Mouse (Mus musculus): ENCODE measurements around the gene Mprip. TPM values are rescaled to one million over a fixed set of nuclear protein-coding genes. Genes with fewer than 3 reads are reported as not detected.

Gene Mprip
- polyA plus RNA-seq, 1 experiment from 2014 or later: 52.3 TPM

GRCm38 (mm10) chr11:59817916-59818315 is 156.8 kb downstream of the Mprip start:
- WGBS: 94% methylated on average over 3 of the region's 3 CpGs
- H3K27ac ChIP-seq: no peak overlapping the region
- no peaks in the 10 kb centered on the region for H3K4me1 ChIP-seq
- H3K9me3 ChIP-seq (replicated peaks): no peaks in the 10 kb centered on the region
- H3K36me3 ChIP-seq: peaks cover 77% of the 10 kb centered on the region
- no peak overlapping the region for H3K4me3 ChIP-seq
- no peak for DNase-seq (ENCODE audit: low spot score)
- no peaks in the 10 kb centered on the region for H3K27me3 ChIP-seq (ENCODE audit: low read depth, poor library complexity, severe bottlenecking)

- Histone ChIP-seq H3K36me3 (peaks cover 100% of the 10 kb centered on the region), H3K27ac (no peak overlapping the region), H3K4me3 (no peak overlapping the region), H3K9me3 (replicated peaks) (no peaks in the 10 kb centered on the region), H3K27me3 (ENCODE audit: low read depth, poor library complexity, severe bottlenecking) (no peaks in the 10 kb centered on the region), H3K4me1 (no peaks in the 10 kb centered on the region)
- DNase-seq (ENCODE audit: low spot score): no peak
- WGBS: 90% methylated on average over 3 of the region's 3 CpGs
Measured at GRCm38 (mm10) chr11:59821625-59822024, 160.5 kb downstream of the Mprip start.

Other genes starting within 250 kb of the Mprip start
- gene Jmjd4, start 211.3 kb upstream of the Mprip start, polyA plus RNA-seq (2016; fragmentation: Nextera tagmentation; extraction: Ambion mirVana): 16.8 and 21.8 TPM in 2 replicates
- gene Snap47, start 210.1 kb upstream of the Mprip start, polyA plus RNA-seq (2016; fragmentation: Nextera tagmentation; extraction: Ambion mirVana): 106 and 122 TPM in 2 replicates
- 5.7 and 7.9 TPM in 2 replicates for gene Zfp867, start 188.8 kb upstream of the Mprip start, polyA plus RNA-seq (2016; fragmentation: Nextera tagmentation; extraction: Ambion mirVana)
- 45.2 and 46.1 TPM in 2 replicates for gene Zkscan17, start 134.6 kb upstream of the Mprip start, polyA plus RNA-seq (2016; fragmentation: Nextera tagmentation; extraction: Ambion mirVana)
- not detected in 2 replicates for gene Nlrp3, start 119.7 kb upstream of the Mprip start, polyA plus RNA-seq (2016; fragmentation: Nextera tagmentation; extraction: Ambion mirVana)
- not detected in 2 replicates for gene Olfr222, start 85.1 kb upstream of the Mprip start, polyA plus RNA-seq (2016; fragmentation: Nextera tagmentation; extraction: Ambion mirVana)
- not detected in 2 replicates for gene Olfr223, start 68.0 kb upstream of the Mprip start, polyA plus RNA-seq (2016; fragmentation: Nextera tagmentation; extraction: Ambion mirVana)
- gene Pld6, start 126.3 kb downstream of the Mprip start, polyA plus RNA-seq (2016; fragmentation: Nextera tagmentation; extraction: Ambion mirVana): 4.5 and 4.9 TPM in 2 replicates
- gene Flcn, start 148.7 kb downstream of the Mprip start, polyA plus RNA-seq (2016; fragmentation: Nextera tagmentation; extraction: Ambion mirVana): 32.8 and 36.6 TPM in 2 replicates
- gene Nt5m, start 178.1 kb downstream of the Mprip start, polyA plus RNA-seq (2016; fragmentation: Nextera tagmentation; extraction: Ambion mirVana): 34.8 and 41.8 TPM in 2 replicates
- 245 and 248 TPM in 2 replicates for gene Cops3, start 178.5 kb downstream of the Mprip start, polyA plus RNA-seq (2016; fragmentation: Nextera tagmentation; extraction: Ambion mirVana)

Measured in limb, embryonic 10.5 days (tissue).